8 mouse cellular contexts compared by ENCODE assay signal in the genomic region with DNA sequence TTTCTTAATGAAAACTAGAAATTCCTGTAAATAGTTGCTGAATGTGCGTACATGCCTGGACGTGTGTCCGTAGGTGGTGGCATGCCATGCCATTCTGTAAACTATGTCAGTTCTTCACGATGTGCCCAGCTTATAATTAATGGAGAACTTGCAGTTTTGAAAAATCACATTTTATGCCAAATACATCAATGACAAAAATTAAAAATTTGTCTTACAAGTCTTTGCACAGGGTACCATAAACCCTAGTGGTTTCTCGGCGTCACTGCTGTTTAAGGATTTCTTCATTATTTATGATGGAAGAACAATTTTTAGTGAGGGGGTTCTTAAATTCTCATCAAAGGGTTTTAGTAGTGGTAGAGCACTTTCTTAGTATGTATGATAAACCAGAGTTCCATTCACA. TPM values are rescaled to one million over a fixed set of nuclear protein-coding genes. Genes with fewer than 3 reads are reported as not detected.
DNase-seq lines count a peak whose midpoint lies in the region; ATAC-seq and TF ChIP-seq lines count a peak whose summit lies in the region.

No protein-coding gene starts in this region.

- H3K4me1 ChIP-seq in kidney, postnatal 0 days (replicated peaks; ENCODE audit: insufficient read depth, low read length), result no peaks in the 10 kb centered on the region
- no peaks in the 10 kb centered on the region; the same call in 1 of the 2 replicates for H3K4me1 ChIP-seq in kidney, adult 2 months (ENCODE audit: control insufficient read depth, insufficient read depth, low read length)
- no peaks in the 10 kb centered on the region for H3K4me1 ChIP-seq in brown adipose tissue, adult 24 weeks (ENCODE audit: control insufficient read depth, insufficient read depth, insufficient read length, low read length)
- H3K4me1 ChIP-seq in hindbrain, embryonic 14.5 days (replicated peaks; ENCODE audit: control insufficient read depth, insufficient read depth, low read length), result peaks cover 14% of the 10 kb centered on the region
- peaks cover 13% of the 10 kb centered on the region for H3K4me1 ChIP-seq in midbrain, embryonic 16.5 days (ENCODE audit: control insufficient read depth, insufficient read depth, low read length)

- no peaks in the 10 kb centered on the region for H3K27me3 ChIP-seq in kidney, postnatal 0 days (ENCODE audit: insufficient read depth, low read length)
- no peaks in the 10 kb centered on the region for H3K27me3 ChIP-seq in kidney, adult 2 months (replicated peaks; ENCODE audit: control insufficient read depth, insufficient read depth, low read length)
- H3K27me3 ChIP-seq in hindbrain, embryonic 14.5 days (ENCODE audit: control insufficient read depth, insufficient read depth, low read length), result no peaks in the 10 kb centered on the region
- H3K27me3 ChIP-seq in midbrain, embryonic 16.5 days (ENCODE audit: control insufficient read depth, insufficient read depth, low read depth, low read length), result no peaks in the 10 kb centered on the region

- peak overlapping the region; percentile 81 for H3K4me3 ChIP-seq in kidney, postnatal 0 days (replicated peaks; ENCODE audit: low read depth, low read length)
- no peak overlapping the region for H3K4me3 ChIP-seq in kidney, adult 2 months (ENCODE audit: insufficient read depth, low read depth, low read length)
- peak overlapping the region; percentile 82; the same call in 1 of the 2 replicates for H3K4me3 ChIP-seq in brown adipose tissue, adult 24 weeks (ENCODE audit: insufficient read depth, low read depth, low read length)
- peak overlapping the region; percentile 96 for H3K4me3 ChIP-seq in hindbrain, embryonic 14.5 days (replicated peaks; ENCODE audit: low read length)
- peak overlapping the region; percentile 95 for H3K4me3 ChIP-seq in midbrain, embryonic 16.5 days (ENCODE audit: low read depth, low read length)

- intact Hi-C loops in gastrocnemius, postnatal 36 days (cut with DNase I), result loop anchor here (5.0 kb wide), 1 partner anchor 46 kb away; a partner anchor contains a TSS

- TF ChIP-seq CTCF in kidney, postnatal 0 days (IDR thresholded peaks at IDR 0.05; ENCODE audit: low read depth), result peak; percentile 48
- TF ChIP-seq CTCF in kidney, adult 2 months (conservative IDR thresholded peaks at IDR 0.05; ENCODE audit: insufficient read depth, insufficient read length, low read depth, low read length), result no peak

- H3K9ac ChIP-seq in kidney, postnatal 0 days (ENCODE audit: low read depth, low read length), result peak overlapping the region; percentile 69; the same call in 1 of the 2 replicates
- H3K9ac ChIP-seq in hindbrain, embryonic 14.5 days, result peak overlapping the region; percentile 93
- peak overlapping the region; percentile 96 for H3K9ac ChIP-seq in midbrain, embryonic 16.5 days (ENCODE audit: low read depth, low read length)

- H3K36me3 ChIP-seq in kidney, postnatal 0 days (ENCODE audit: insufficient read depth, low read length), result no peaks in the 10 kb centered on the region
- no peaks in the 10 kb centered on the region; the same call in 1 of the 2 replicates for H3K36me3 ChIP-seq in kidney, adult 2 months (ENCODE audit: control insufficient read depth, insufficient read depth, low read length)
- H3K36me3 ChIP-seq in hindbrain, embryonic 14.5 days (replicated peaks; ENCODE audit: control insufficient read depth, insufficient read depth), result peaks cover 11% of the 10 kb centered on the region
- peaks cover 6% of the 10 kb centered on the region for H3K36me3 ChIP-seq in midbrain, embryonic 16.5 days (ENCODE audit: control insufficient read depth, insufficient read depth, low read length)

- 30% methylated on average over 6 of the region's 6 CpGs for WGBS in kidney, postnatal 0 days
- WGBS in kidney, adult 2 months, result 23% methylated on average over 6 of the region's 6 CpGs
- 27% methylated on average over 6 of the region's 6 CpGs for WGBS in hindbrain, embryonic 14.5 days
- WGBS in midbrain, embryonic 16.5 days, result 25% methylated on average over 6 of the region's 6 CpGs

- ATAC-seq in kidney, postnatal 0 days (replicated peaks; ENCODE audit: low FRiP score, low read depth), result no peak
- ATAC-seq in hindbrain, embryonic 14.5 days (ENCODE audit: low FRiP score), result no peak
- no peak for ATAC-seq in midbrain, embryonic 16.5 days

- no peak for TF ChIP-seq POLR2A in kidney, adult 2 months (IDR thresholded peaks at IDR 0.05; ENCODE audit: low read depth, low read length)

- no peaks in the 10 kb centered on the region for H3K9me3 ChIP-seq in kidney, postnatal 0 days (replicated peaks; ENCODE audit: low read length)
- H3K9me3 ChIP-seq in hindbrain, embryonic 14.5 days (ENCODE audit: control insufficient read depth, low read length), result no peaks in the 10 kb centered on the region
- H3K9me3 ChIP-seq in midbrain, embryonic 16.5 days (replicated peaks; ENCODE audit: control insufficient read depth, low read length, poor library complexity, severe bottlenecking), result no peaks in the 10 kb centered on the region

- no peak overlapping the region for H3K27ac ChIP-seq in kidney, postnatal 0 days
- no peak overlapping the region for H3K27ac ChIP-seq in kidney, adult 2 months (ENCODE audit: insufficient read depth, low read depth, low read length)
- H3K27ac ChIP-seq in brown adipose tissue, adult 24 weeks (replicated peaks; ENCODE audit: low read depth, low read length), result no peak overlapping the region
- peak overlapping the region; percentile 99 for H3K27ac ChIP-seq in hindbrain, embryonic 14.5 days
- peak overlapping the region; percentile 97 for H3K27ac ChIP-seq in midbrain, embryonic 16.5 days (ENCODE audit: low read length)

- H3K4me2 ChIP-seq in kidney, postnatal 0 days (ENCODE audit: low read length), result peak overlapping the region; percentile 56
- H3K4me2 ChIP-seq in hindbrain, embryonic 14.5 days (replicated peaks), result peak overlapping the region; percentile 82
- peak overlapping the region; percentile 82 for H3K4me2 ChIP-seq in midbrain, embryonic 16.5 days (ENCODE audit: low read length)

- peak; percentile 49 for DNase-seq in kidney, postnatal 0 days (ENCODE audit: low spot score)
- no peak for DNase-seq in kidney, adult 2 months
- DNase-seq in hindbrain, embryonic 14.5 days (ENCODE audit: low spot score), result peak; percentile 32
- DNase-seq in gastrocnemius, postnatal 36 days, result no peak
- DNase-seq in frontal cortex, postnatal 10 days (ENCODE audit: low spot score in 2 of 2), result no peak
- no peak for DNase-seq in kidney, postnatal 4 days

RNA-seq across cellular contexts. Expression of a gene that starts 1.2 kb away (rescaled TPM):
- polyA plus RNA-seq in kidney, postnatal 0 days (2015; fragmentation: Nextera tagmentation; extraction: Ambion mirVana), result 14.1 TPM in 2 replicates
- polyA plus RNA-seq in kidney, adult 2 months (2012; rRNA removed), result 4.3 and 4.6 TPM in 2 replicates
- 8.8 and 9.8 TPM in 2 replicates for polyA plus RNA-seq in brown adipose tissue, adult 24 weeks (2012; ENCODE audit: insufficient read depth, insufficient read length, missing spikeins)
- polyA plus RNA-seq in hindbrain, embryonic 14.5 days (2014; fragmentation: Nextera tagmentation; extraction: Ambion mirVana), result 31.1 TPM in 2 replicates
- 28.6 and 33.2 TPM in 2 replicates for polyA plus RNA-seq in midbrain, embryonic 16.5 days (2015; fragmentation: Nextera tagmentation; extraction: Ambion mirVana)
- 10 to 100 TPM; 13.5 to 15.7 TPM for total RNA-seq in gastrocnemius, postnatal 36 days (2021)

RNA-seq across cellular contexts. Expression of a gene that starts 29.9 kb away (rescaled TPM):
- 16.4 and 17.0 TPM in 2 replicates for polyA plus RNA-seq in kidney, postnatal 0 days (2015; fragmentation: Nextera tagmentation; extraction: Ambion mirVana)
- 9.5 and 12.2 TPM in 2 replicates for polyA plus RNA-seq in kidney, adult 2 months (2012; rRNA removed)
- polyA plus RNA-seq in brown adipose tissue, adult 24 weeks (2012; ENCODE audit: insufficient read depth, insufficient read length, missing spikeins), result 10.3 and 21.6 TPM in 2 replicates
- 33.1 and 39.2 TPM in 2 replicates for polyA plus RNA-seq in hindbrain, embryonic 14.5 days (2014; fragmentation: Nextera tagmentation; extraction: Ambion mirVana)
- polyA plus RNA-seq in midbrain, embryonic 16.5 days (2015; fragmentation: Nextera tagmentation; extraction: Ambion mirVana), result 29.7 and 31.4 TPM in 2 replicates
- 1 to 10 TPM; 4.7 to 5.1 TPM for total RNA-seq in gastrocnemius, postnatal 36 days (2021)

RNA-seq across cellular contexts. Expression of a gene that starts 30.1 kb away (rescaled TPM):
- 45.8 and 53.8 TPM in 2 replicates for polyA plus RNA-seq in kidney, postnatal 0 days (2015; fragmentation: Nextera tagmentation; extraction: Ambion mirVana)
- 11.4 and 12.0 TPM in 2 replicates for polyA plus RNA-seq in kidney, adult 2 months (2012; rRNA removed)
- polyA plus RNA-seq in brown adipose tissue, adult 24 weeks (2012; ENCODE audit: insufficient read depth, insufficient read length, missing spikeins), result 2.8 and 4.5 TPM in 2 replicates
- polyA plus RNA-seq in hindbrain, embryonic 14.5 days (2014; fragmentation: Nextera tagmentation; extraction: Ambion mirVana), result 26.0 and 30.2 TPM in 2 replicates
- 26.0 and 26.6 TPM in 2 replicates for polyA plus RNA-seq in midbrain, embryonic 16.5 days (2015; fragmentation: Nextera tagmentation; extraction: Ambion mirVana)
- 1 to 10 TPM; 6.4 to 6.7 TPM for total RNA-seq in gastrocnemius, postnatal 36 days (2021)

RNA-seq across cellular contexts. Expression of a gene that starts 46.5 kb away (rescaled TPM):
- 60.8 and 63.2 TPM in 2 replicates for polyA plus RNA-seq in kidney, postnatal 0 days (2015; fragmentation: Nextera tagmentation; extraction: Ambion mirVana)
- 3.9 and 6.0 TPM in 2 replicates for polyA plus RNA-seq in kidney, adult 2 months (2012; rRNA removed)
- 4.4 and 8.5 TPM in 2 replicates for polyA plus RNA-seq in brown adipose tissue, adult 24 weeks (2012; ENCODE audit: insufficient read depth, insufficient read length, missing spikeins)
- polyA plus RNA-seq in hindbrain, embryonic 14.5 days (2014; fragmentation: Nextera tagmentation; extraction: Ambion mirVana), result 42.7 and 43.0 TPM in 2 replicates
- polyA plus RNA-seq in midbrain, embryonic 16.5 days (2015; fragmentation: Nextera tagmentation; extraction: Ambion mirVana), result 39.7 and 43.5 TPM in 2 replicates
- 1 to 10 TPM; 3.4 to 4.7 TPM for total RNA-seq in gastrocnemius, postnatal 36 days (2021)

Comparison
In these comparisons a context has a peak if more than half of its experiments do, and no peak if none do; other contexts are left out.
1. DNase-seq: peak in kidney, postnatal 0 days (single experiment) and hindbrain, embryonic 14.5 days (single experiment); none in kidney, adult 2 months (single experiment), gastrocnemius, postnatal 36 days (0 of 2), frontal cortex, postnatal 10 days (0 of 2) and kidney, postnatal 4 days (0 of 2).
2. H3K27ac ChIP-seq: peak in hindbrain, embryonic 14.5 days (single experiment) and midbrain, embryonic 16.5 days (single experiment); none in kidney, postnatal 0 days (single experiment), kidney, adult 2 months (single experiment) and brown adipose tissue, adult 24 weeks (single experiment).
3. Peak in every context shown above with its lines, with median percentiles within 50 percentile points of each other: H3K4me2 ChIP-seq and H3K9ac ChIP-seq.